Mouse (Mus musculus) megakaryocyte progenitor cell, adult 5-6 weeks (primary cell): ENCODE data around the gene 4931440F15Rik. TPM values are rescaled to one million over a fixed set of nuclear protein-coding genes. Genes with fewer than 3 reads are reported as not detected.

ENCODE experiments used
- ATAC-seq: replicated peaks from 2 replicates; pipeline ENCODE4 v1.8.0; 2016; ENCODE audit warnings: mild to moderate bottlenecking, moderate TSS enrichment, inconsistent platforms; ENCODE audit not compliant: poor library complexity
- total RNA-seq, 2 experiments: library from RNA; stranded (forward) in 1 of 2; stranded (reverse) in 1 of 2; fragments of 157-497, 149-512 nt in 1 of 2; fragments of 200-1000 nt in 1 of 2; gene quantifications; 2 replicates each; pipeline versions ENCODE4 v1.2.3 to v1.2.4; 2015 to 2017

4931440F15Rik gene
- total RNA-seq, 2 experiments from 2014 or later: not detected

- peak; percentile 87 for ATAC-seq
These were observed 23.7 kb downstream of the 4931440F15Rik start for GRCm38 (mm10) chr11:29801432-29802427.

- no peak for ATAC-seq
These were observed 25.6 kb downstream of the 4931440F15Rik start for GRCm38 (mm10) chr11:29799839-29800238.

GRCm38 (mm10) chr11:29795106-29795505 is 30.4 kb downstream of the 4931440F15Rik start:
- no peak for ATAC-seq

- ATAC-seq: 0 out of 2 replicates have a peak, but pooled peaks have one; percentile 40
These were observed 31.0 kb downstream of the 4931440F15Rik start for GRCm38 (mm10) chr11:29794475-29794874.

GRCm38 (mm10) chr11:29790796-29791195 is 34.7 kb downstream of the 4931440F15Rik start:
- ATAC-seq: no peak

- ATAC-seq: no peak
These were observed 36.4 kb downstream of the 4931440F15Rik start for GRCm38 (mm10) chr11:29788921-29789638.

GRCm38 (mm10) chr11:29788499-29788898 is 37.0 kb downstream of the 4931440F15Rik start:
- ATAC-seq: no peak

- peak; percentile 32 for ATAC-seq
These were observed 38.0 kb downstream of the 4931440F15Rik start for GRCm38 (mm10) chr11:29787473-29787872.

GRCm38 (mm10) chr11:29786583-29787219 is 38.8 kb downstream of the 4931440F15Rik start:
- ATAC-seq: peak; percentile 89

GRCm38 (mm10) chr11:29779409-29780026 is 46.0 kb downstream of the 4931440F15Rik start:
- ATAC-seq: no peak

- no peak for ATAC-seq
These were observed 46.5 kb downstream of the 4931440F15Rik start for GRCm38 (mm10) chr11:29778936-29779335.

- ATAC-seq: peak; percentile 48
These were observed 47.5 kb downstream of the 4931440F15Rik start for GRCm38 (mm10) chr11:29777964-29778363.

GRCm38 (mm10) chr11:29774760-29775159 is 50.7 kb downstream of the 4931440F15Rik start:
- peak; percentile 77 for ATAC-seq

GRCm38 (mm10) chr11:29774296-29774695 is 51.2 kb downstream of the 4931440F15Rik start:
- ATAC-seq: no peak

Other genes with a start within 250 kb of the 4931440F15Rik start
- gene Rtn4, start 132.7 kb downstream of the 4931440F15Rik start, total RNA-seq (2015): 61.2 and 72.2 TPM in 2 replicates
- gene Rtn4, start 132.7 kb downstream of the 4931440F15Rik start, total RNA-seq (2017): 64.1 and 72.3 TPM in 2 replicates
- gene Eml6, start 200.4 kb upstream of the 4931440F15Rik start, total RNA-seq (2015): 0.49 and 0.51 TPM in 2 replicates
- gene Eml6, start 200.4 kb upstream of the 4931440F15Rik start, total RNA-seq (2017): 0.71 and 1.2 TPM in 2 replicates